Mouse (Mus musculus): ENCODE data around the gene Eif2b4. TPM values are rescaled to one million over a fixed set of nuclear protein-coding genes. Genes with fewer than 3 reads are reported as not detected.
"Not testable (repeated sequence)": the region's sequence is repeated elsewhere in the genome, so short reads cannot be mapped to it uniquely, and the experiment has no call there.

The Eif2b4 gene
- polyA plus RNA-seq, 1 experiment from 2014 or later: 88.5 TPM

DNA sequence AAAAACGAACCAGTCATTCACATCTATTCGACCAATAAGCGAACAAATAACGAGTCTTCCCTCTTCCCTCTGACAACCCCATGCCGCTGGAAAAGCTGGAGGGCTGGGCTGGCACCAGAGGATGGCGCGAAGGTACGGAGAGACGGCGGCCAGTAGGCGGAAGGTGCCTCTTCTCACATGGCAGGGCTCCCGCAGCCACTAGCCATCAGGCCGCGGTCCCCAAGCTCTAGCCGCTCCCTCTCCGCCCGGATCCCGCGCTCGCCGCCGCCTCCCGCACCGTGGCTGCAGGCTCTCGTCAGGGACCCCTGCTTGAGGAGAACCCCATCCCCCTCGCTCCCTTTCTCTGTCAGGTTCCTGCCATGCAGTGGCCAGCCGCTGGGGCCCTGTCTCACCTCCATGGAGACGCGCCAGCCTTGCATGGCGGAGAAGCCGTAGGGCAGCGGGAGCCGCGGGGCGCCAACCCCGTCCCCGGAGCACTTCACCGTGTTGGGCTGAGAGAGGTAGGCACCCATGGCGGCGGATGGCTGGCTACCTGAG, 26.7 kb upstream of the Eif2b4 start:
- under 1% methylated on average over 39 of the region's 40 CpGs for WGBS
- ATAC-seq: no peak
- peaks cover 7% of the 10 kb centered on the region for H3K4me1 ChIP-seq (ENCODE audit: control insufficient read depth, insufficient read depth, low read depth, low read length)

DNA sequence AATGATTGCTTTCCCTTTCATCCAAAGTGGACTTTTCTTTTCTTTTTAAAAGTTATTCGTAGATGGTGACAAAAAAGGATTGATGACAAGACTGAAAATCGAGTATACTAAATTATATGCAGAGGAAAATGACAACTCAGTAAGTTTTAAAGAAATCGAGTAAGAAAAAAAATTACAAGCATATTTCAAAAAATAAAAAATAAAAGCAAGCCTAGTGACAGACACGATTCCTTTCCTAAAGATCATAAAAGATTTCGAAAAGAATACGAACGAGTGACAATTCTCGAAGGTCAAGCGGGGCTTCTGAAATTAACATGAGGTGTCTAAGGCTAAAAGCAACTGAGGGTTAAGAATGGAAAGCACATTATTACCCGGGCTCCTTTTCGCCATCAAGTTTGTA, 26.2 kb upstream of the Eif2b4 start:
- no peak for ATAC-seq
- 1% methylated on average over 11 of the region's 11 CpGs for WGBS
- H3K27me3 ChIP-seq (replicated peaks; ENCODE audit: control insufficient read depth, insufficient read depth, low read length): no peaks in the 10 kb centered on the region
- peak overlapping the region; percentile 92 for H3K27ac ChIP-seq (ENCODE audit: low read depth, low read length)
- no peaks in the 10 kb centered on the region for H3K9me3 ChIP-seq (ENCODE audit: control insufficient read depth, low read length)
- peaks cover 7% of the 10 kb centered on the region for H3K4me1 ChIP-seq (ENCODE audit: control insufficient read depth, insufficient read depth, low read depth, low read length)
- peak overlapping the region; percentile 100 for H3K4me3 ChIP-seq (ENCODE audit: low read length)
- peak overlapping the region; percentile 93 for H3K9ac ChIP-seq (ENCODE audit: low read depth, low read length)
- H3K36me3 ChIP-seq (ENCODE audit: control insufficient read depth, insufficient read depth, low read length): no peaks in the 10 kb centered on the region
- peak overlapping the region; percentile 82 for H3K4me2 ChIP-seq (ENCODE audit: low read length)

More for the DNA sequence above, 26.7 kb upstream of the Eif2b4 start:
- no peaks in the 10 kb centered on the region for H3K9me3 ChIP-seq (ENCODE audit: control insufficient read depth, low read length)
- no peaks in the 10 kb centered on the region for H3K27me3 ChIP-seq (replicated peaks; ENCODE audit: control insufficient read depth, insufficient read depth, low read length)
- H3K27ac ChIP-seq (ENCODE audit: low read depth, low read length): peak overlapping the region; percentile 92
- no peaks in the 10 kb centered on the region for H3K36me3 ChIP-seq (ENCODE audit: control insufficient read depth, insufficient read depth, low read length)
- H3K4me3 ChIP-seq (ENCODE audit: low read length): peak overlapping the region; percentile 100
- peak overlapping the region; percentile 82 for H3K4me2 ChIP-seq (ENCODE audit: low read length)
- peak overlapping the region; percentile 93 for H3K9ac ChIP-seq (ENCODE audit: low read depth, low read length)

DNA sequence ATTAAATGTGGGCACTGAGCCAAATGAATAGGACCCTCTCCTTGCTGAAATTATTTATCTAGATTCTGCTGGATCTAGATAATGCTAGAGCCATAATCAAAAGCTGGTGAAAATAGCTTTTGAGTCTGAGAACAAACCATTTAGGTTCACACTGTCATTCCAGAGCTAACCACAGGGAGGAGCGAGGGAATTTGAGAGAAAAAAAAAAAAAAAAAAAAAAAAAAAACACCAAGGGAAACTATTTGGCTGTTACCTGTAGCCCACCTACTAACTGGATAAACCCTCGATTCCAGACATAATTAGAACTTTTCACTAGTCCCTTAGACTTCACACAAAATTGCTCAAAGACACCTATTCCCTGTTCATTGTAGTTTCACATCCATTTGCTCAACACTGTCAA, 25.8 kb upstream of the Eif2b4 start:
- Histone ChIP-seq H3K27me3 (replicated peaks; ENCODE audit: control insufficient read depth, insufficient read depth, low read length) (no peaks in the 10 kb centered on the region), H3K4me2 (ENCODE audit: low read length) (peak overlapping the region; percentile 82), H3K27ac (ENCODE audit: low read depth, low read length) (no peak overlapping the region), H3K9ac (ENCODE audit: low read depth, low read length) (peak overlapping the region; percentile 31; the same call in 1 of the 2 replicates), H3K4me3 (ENCODE audit: low read length) (peak overlapping the region; percentile 100), H3K36me3 (ENCODE audit: control insufficient read depth, insufficient read depth, low read length) (no peaks in the 10 kb centered on the region), H3K4me1 (ENCODE audit: control insufficient read depth, insufficient read depth, low read depth, low read length) (peaks cover 7% of the 10 kb centered on the region), H3K9me3 (ENCODE audit: control insufficient read depth, low read length) (no peaks in the 10 kb centered on the region)
- ATAC-seq: no peak
- WGBS: 2% methylated on average over 2 of the region's 2 CpGs

DNA sequence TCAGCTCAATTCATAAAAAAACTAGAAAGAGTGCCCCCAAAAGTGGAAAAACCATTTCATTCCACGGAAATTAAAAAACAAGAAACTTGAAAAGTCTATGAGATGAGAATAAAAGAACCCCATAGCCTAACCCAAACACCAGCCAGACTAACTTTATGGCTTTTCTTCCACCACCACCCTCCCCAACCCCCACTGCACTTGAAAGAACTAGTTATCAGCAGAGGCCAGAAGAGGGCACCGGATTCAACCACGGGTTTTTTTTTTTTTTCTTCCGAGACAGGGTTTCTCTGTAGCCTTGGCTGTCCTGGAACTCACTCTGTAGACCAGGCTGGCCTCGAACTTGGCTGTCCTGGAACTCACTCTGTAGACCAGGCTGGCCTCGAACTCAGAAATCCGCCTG, 25.1 kb upstream of the Eif2b4 start:
- Histone ChIP-seq H3K27me3 (replicated peaks; ENCODE audit: control insufficient read depth, insufficient read depth, low read length) (no peaks in the 10 kb centered on the region), H3K4me3 (ENCODE audit: low read length) (no peak overlapping the region), H3K36me3 (ENCODE audit: control insufficient read depth, insufficient read depth, low read length) (no peaks in the 10 kb centered on the region), H3K4me1 (ENCODE audit: control insufficient read depth, insufficient read depth, low read depth, low read length) (peaks cover 7% of the 10 kb centered on the region), H3K9ac (ENCODE audit: low read depth, low read length) (no peak overlapping the region), H3K27ac (ENCODE audit: low read depth, low read length) (no peak overlapping the region), H3K9me3 (ENCODE audit: control insufficient read depth, low read length) (no peaks in the 10 kb centered on the region), H3K4me2 (ENCODE audit: low read length) (peak overlapping the region; percentile 17; the same call in 1 of the 2 replicates)
- WGBS: 59% methylated on average over 6 of the region's 7 CpGs
- ATAC-seq: no peak

DNA sequence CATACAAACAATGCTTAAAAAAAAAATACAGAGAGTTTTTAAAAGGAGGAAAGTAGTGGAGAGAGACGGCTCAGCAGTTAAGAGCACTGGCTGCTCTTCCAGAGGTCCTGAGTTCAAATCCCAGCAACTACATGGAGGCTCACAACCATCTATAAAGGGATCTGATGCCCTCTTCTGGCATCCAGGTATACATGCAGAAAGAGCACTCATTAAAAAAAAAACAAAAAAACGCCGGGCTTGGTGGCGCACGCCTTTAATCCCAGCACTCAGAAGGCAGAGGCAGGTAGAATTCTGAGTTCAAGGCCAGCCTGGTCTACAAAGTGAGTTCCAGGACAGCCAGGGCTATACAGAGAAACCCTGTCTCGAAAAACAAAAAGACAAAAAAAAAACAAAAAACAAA, 23.3 kb upstream of the Eif2b4 start:
- not testable (repeated sequence) for H3K9ac ChIP-seq (ENCODE audit: low read depth, low read length); H3K4me3 ChIP-seq (ENCODE audit: low read length); H3K9me3 ChIP-seq (ENCODE audit: control insufficient read depth, low read length); ATAC-seq; H3K4me2 ChIP-seq (ENCODE audit: low read length); H3K4me1 ChIP-seq (ENCODE audit: control insufficient read depth, insufficient read depth, low read depth, low read length); H3K27me3 ChIP-seq (replicated peaks; ENCODE audit: control insufficient read depth, insufficient read depth, low read length); H3K36me3 ChIP-seq (ENCODE audit: control insufficient read depth, insufficient read depth, low read length); H3K27ac ChIP-seq (ENCODE audit: low read depth, low read length)
- WGBS: 94% methylated on average over 6 of the region's 6 CpGs

DNA sequence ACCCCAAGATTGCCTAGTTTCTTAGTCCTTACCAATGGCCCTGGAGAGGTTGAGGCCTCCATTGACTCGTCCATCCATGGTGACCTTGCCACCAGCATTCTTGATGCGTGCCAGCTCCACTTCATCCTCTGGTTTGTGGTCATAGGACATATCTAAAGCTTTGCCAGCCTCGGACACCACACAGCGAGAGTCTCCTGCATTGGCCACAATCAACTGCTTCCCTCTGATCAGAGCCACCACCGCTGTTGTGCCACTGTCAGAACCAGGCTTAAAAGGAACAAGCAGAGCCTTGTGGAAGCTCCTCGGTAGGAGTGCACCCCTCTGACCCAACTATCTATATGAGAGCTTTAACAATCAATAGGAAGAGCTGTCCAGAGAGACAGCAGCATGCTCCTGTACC, 11.2 kb upstream of the Eif2b4 start:
- Histone ChIP-seq H3K27me3 (replicated peaks; ENCODE audit: control insufficient read depth, insufficient read depth, low read length) (no peaks in the 10 kb centered on the region), H3K4me3 (ENCODE audit: low read length) (no peak overlapping the region), H3K27ac (ENCODE audit: low read depth, low read length) (no peak overlapping the region), H3K9ac (ENCODE audit: low read depth, low read length) (no peak overlapping the region), H3K4me1 (ENCODE audit: control insufficient read depth, insufficient read depth, low read depth, low read length) (peaks cover 18% of the 10 kb centered on the region), H3K4me2 (ENCODE audit: low read length) (no peak overlapping the region), H3K9me3 (ENCODE audit: control insufficient read depth, low read length) (peaks cover 5% of the 10 kb centered on the region; the same call in 1 of the 2 replicates), H3K36me3 (ENCODE audit: control insufficient read depth, insufficient read depth, low read length) (peaks cover 49% of the 10 kb centered on the region)
- no peak for ATAC-seq
- 95% methylated on average over 6 of the region's 6 CpGs for WGBS

DNA sequence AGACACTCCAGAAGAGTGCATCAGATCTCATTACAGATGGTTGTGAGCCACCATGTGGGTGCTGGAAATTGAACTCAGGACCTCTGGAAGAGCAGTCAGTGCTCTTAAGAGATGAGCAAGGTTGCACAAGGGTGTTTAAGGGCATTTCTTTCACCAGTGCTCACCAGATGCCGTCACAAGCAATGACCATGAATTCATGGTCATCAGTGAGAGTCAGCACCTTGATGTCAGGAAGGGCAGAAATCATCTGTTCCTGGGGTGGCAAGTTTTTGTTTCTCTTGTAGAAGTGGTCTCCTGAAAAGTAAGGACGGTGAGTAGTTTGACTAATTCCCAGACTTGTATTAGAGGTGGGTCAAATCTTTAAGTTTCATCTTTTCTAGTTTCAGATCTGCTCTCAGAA, 10.6 kb upstream of the Eif2b4 start:
- Histone ChIP-seq H3K4me3 (ENCODE audit: low read length) (no peak overlapping the region), H3K27me3 (replicated peaks; ENCODE audit: control insufficient read depth, insufficient read depth, low read length) (no peaks in the 10 kb centered on the region), H3K36me3 (ENCODE audit: control insufficient read depth, insufficient read depth, low read length) (peaks cover 54% of the 10 kb centered on the region), H3K27ac (ENCODE audit: low read depth, low read length) (no peak overlapping the region), H3K9ac (ENCODE audit: low read depth, low read length) (no peak overlapping the region), H3K9me3 (ENCODE audit: control insufficient read depth, low read length) (peaks cover 5% of the 10 kb centered on the region; the same call in 1 of the 2 replicates), H3K4me1 (ENCODE audit: control insufficient read depth, insufficient read depth, low read depth, low read length) (peaks cover 18% of the 10 kb centered on the region), H3K4me2 (ENCODE audit: low read length) (no peak overlapping the region)
- 89% methylated on average over 2 of the region's 2 CpGs for WGBS
- ATAC-seq: no peak

DNA sequence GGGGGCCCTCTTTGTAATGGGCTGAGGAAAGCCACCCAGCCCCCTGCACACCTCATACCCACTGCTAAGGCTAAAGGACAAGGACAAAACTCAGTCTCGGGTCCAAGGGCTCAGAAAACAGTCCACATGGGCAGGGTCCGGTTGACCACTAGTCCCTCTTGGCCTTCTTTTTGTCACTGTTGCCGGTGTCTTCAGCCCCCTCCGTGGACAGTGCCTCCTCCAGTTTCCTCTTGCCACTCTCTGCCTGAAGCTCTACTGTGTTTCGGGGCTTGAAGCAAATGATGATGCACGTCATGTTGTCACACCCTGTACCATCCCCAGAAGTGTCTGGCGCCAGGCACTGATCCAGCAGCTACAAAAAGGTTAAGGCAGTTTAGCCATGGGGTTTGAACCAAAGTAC, 9.7 kb upstream of the Eif2b4 start:
- ATAC-seq: no peak
- Histone ChIP-seq H3K4me2 (ENCODE audit: low read length) (peak overlapping the region; percentile 83), H3K9ac (ENCODE audit: low read depth, low read length) (no peak overlapping the region), H3K4me1 (ENCODE audit: control insufficient read depth, insufficient read depth, low read depth, low read length) (peaks cover 18% of the 10 kb centered on the region), H3K36me3 (ENCODE audit: control insufficient read depth, insufficient read depth, low read length) (peaks cover 64% of the 10 kb centered on the region), H3K9me3 (ENCODE audit: control insufficient read depth, low read length) (peaks cover 5% of the 10 kb centered on the region; the same call in 1 of the 2 replicates), H3K27ac (ENCODE audit: low read depth, low read length) (no peak overlapping the region), H3K4me3 (ENCODE audit: low read length) (peak overlapping the region; percentile 85; the same call in 1 of the 2 replicates), H3K27me3 (replicated peaks; ENCODE audit: control insufficient read depth, insufficient read depth, low read length) (no peaks in the 10 kb centered on the region)
- WGBS: 90% methylated on average over 7 of the region's 7 CpGs

DNA sequence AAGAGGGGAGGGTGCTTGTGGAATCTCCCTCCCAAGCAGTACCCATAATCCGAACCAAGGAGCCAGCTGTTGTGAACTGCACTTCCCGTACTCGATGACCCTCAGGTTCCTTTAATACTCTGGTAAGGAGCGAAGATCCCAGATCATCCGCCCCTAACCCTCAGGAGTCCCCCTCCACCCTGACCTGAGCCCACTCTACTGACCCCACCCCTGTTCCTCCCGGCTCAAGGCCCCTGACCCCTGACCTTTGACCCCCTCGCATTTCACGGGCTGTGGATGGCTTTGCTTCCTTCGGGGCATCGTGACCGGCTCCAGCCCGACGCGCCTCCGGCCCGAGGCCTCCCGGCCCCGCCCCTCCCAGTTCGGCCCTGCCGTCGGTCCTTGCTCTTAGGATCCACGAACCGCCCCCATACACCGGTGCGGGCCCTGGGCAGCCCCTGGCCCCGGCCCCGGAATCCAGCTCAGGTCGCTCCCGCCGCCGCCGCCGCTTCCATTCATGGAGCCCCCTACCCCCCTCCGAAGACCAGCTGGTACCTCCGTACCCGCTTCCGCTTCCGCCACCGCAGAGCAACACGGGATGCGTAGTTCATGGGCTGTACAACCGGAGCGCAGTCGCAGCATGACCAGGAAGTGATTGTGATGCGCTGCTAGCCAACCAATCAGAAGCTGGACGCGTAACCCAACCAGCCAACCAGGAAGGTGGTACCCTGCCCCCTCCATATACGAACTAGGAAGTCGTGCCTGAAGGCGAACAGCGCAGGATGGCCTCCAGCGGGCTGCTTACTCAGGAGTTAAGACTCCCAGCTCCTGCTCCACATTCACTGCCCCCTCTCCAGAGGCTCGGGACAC, 8.7 kb upstream of the Eif2b4 start, which contains the start of gene Zfp513:
Gene Zfp513, minus strand, starts transcription at position 562 of the 849 bp plus-strand sequence.
- peaks cover 5% of the 10 kb centered on the region; the same call in 1 of the 2 replicates for H3K9me3 ChIP-seq (ENCODE audit: control insufficient read depth, low read length)
- no peaks in the 10 kb centered on the region for H3K27me3 ChIP-seq (replicated peaks; ENCODE audit: control insufficient read depth, insufficient read depth, low read length)
- under 1% methylated on average over 47 of the region's 53 CpGs for WGBS
- H3K27ac ChIP-seq (ENCODE audit: low read depth, low read length): peak within 1 kb of the TSS; percentile 89
- H3K9ac ChIP-seq (ENCODE audit: low read depth, low read length): peak within 1 kb of the TSS; percentile 90
- H3K4me2 ChIP-seq (ENCODE audit: low read length): peak within 1 kb of the TSS; percentile 93
- peak within 1 kb of the TSS; percentile 85 for H3K4me3 ChIP-seq (ENCODE audit: low read length)
- H3K36me3 ChIP-seq (ENCODE audit: control insufficient read depth, insufficient read depth, low read length): peaks cover 63% of the 10 kb centered on the region
- peak; percentile 98 for ATAC-seq
- H3K4me1 ChIP-seq (ENCODE audit: control insufficient read depth, insufficient read depth, low read depth, low read length): peaks cover 18% of the 10 kb centered on the region

Data from hindbrain, embryonic 16.5 days (tissue).